Mouse (Mus musculus) fat pad, adult 2 months (tissue): ENCODE measurements around the gene Slc7a14.

Source experiments
- DNase-seq: peaks from one replicate; pipeline ENCODE4 v3.0.0-alpha.2; 2011; ENCODE audit warnings: low read depth, low spot score; ENCODE audit errors: extremely low read depth

Slc7a14 gene

GRCm38 (mm10) chr3:31212205-31213038 lies 97.8 kb downstream of the Slc7a14 start:
- DNase-seq = no peak

GRCm38 (mm10) chr3:31209001-31209400 lies 101.2 kb downstream of the Slc7a14 start:
- DNase-seq = no peak

GRCm38 (mm10) chr3:31208458-31208994 lies 101.7 kb downstream of the Slc7a14 start:
- no peak for DNase-seq

- DNase-seq = no peak
Observed at GRCm38 (mm10) chr3:31208046-31208445, 102.1 kb downstream of the Slc7a14 start.

GRCm38 (mm10) chr3:31205167-31205566 lies 105.0 kb downstream of the Slc7a14 start:
- DNase-seq = no peak

GRCm38 (mm10) chr3:31203947-31204346 lies 106.2 kb downstream of the Slc7a14 start:
- no peak for DNase-seq

- no peak for DNase-seq
Observed at GRCm38 (mm10) chr3:31199162-31199877, 110.9 kb downstream of the Slc7a14 start.

- DNase-seq = no peak
Observed at GRCm38 (mm10) chr3:31191402-31191801, 118.8 kb downstream of the Slc7a14 start.

GRCm38 (mm10) chr3:31190342-31190741 lies 119.8 kb downstream of the Slc7a14 start:
- no peak for DNase-seq

- DNase-seq = no peak
Observed at GRCm38 (mm10) chr3:31166365-31166871, 143.8 kb downstream of the Slc7a14 start.

GRCm38 (mm10) chr3:31165803-31166202 lies 144.4 kb downstream of the Slc7a14 start:
- no peak for DNase-seq

- DNase-seq = no peak
Observed at GRCm38 (mm10) chr3:31162860-31163259, 147.3 kb downstream of the Slc7a14 start.

- DNase-seq = no peak
Observed at GRCm38 (mm10) chr3:31161336-31161735, 148.8 kb downstream of the Slc7a14 start.

- DNase-seq = no peak
Observed at GRCm38 (mm10) chr3:31160046-31160445, 150.1 kb downstream of the Slc7a14 start.

- DNase-seq = no peak
Observed at GRCm38 (mm10) chr3:31157776-31158175, 152.4 kb downstream of the Slc7a14 start.

GRCm38 (mm10) chr3:31156126-31156525 lies 154.1 kb downstream of the Slc7a14 start:
- DNase-seq = no peak
